Mouse (Mus musculus): ENCODE data around the gene Snrpn.
"Not testable (repeated sequence)": the region's sequence is repeated elsewhere in the genome, so short reads cannot be mapped to it uniquely, and the experiment has no call there.

Gene Snrpn

GRCm38 (mm10) chr7:60139742-60140480 lies at the start of gene Snrpn:
Gene Snrpn (minus strand): TSS chr7:60140219.
- no peak for DNase-seq (ENCODE audit: low spot score)

- DNase-seq (ENCODE audit: low spot score), result no peak
These were observed 30.5 kb upstream of the Snrpn start for GRCm38 (mm10) chr7:60170250-60171185.

GRCm38 (mm10) chr7:60125332-60125731 lies 14.7 kb downstream of the Snrpn start:
- no peak for DNase-seq (ENCODE audit: low spot score)

- not testable (repeated sequence) for DNase-seq (ENCODE audit: low spot score)
These were observed 16.9 kb downstream of the Snrpn start for GRCm38 (mm10) chr7:60123086-60123624.

GRCm38 (mm10) chr7:60122434-60123085 lies 17.5 kb downstream of the Snrpn start:
- DNase-seq (ENCODE audit: low spot score), result no peak

- DNase-seq (ENCODE audit: low spot score), result no peak
These were observed 42.7 kb downstream of the Snrpn start for GRCm38 (mm10) chr7:60097154-60097859.

GRCm38 (mm10) chr7:60076301-60076700 lies 63.7 kb downstream of the Snrpn start:
- DNase-seq (ENCODE audit: low spot score), result no peak

GRCm38 (mm10) chr7:60047481-60048201 lies 92.4 kb downstream of the Snrpn start:
- no peak for DNase-seq (ENCODE audit: low spot score)

GRCm38 (mm10) chr7:60013186-60013585 lies 126.8 kb downstream of the Snrpn start:
- DNase-seq (ENCODE audit: low spot score), result no peak

- no peak for DNase-seq (ENCODE audit: low spot score)
These were observed 132.2 kb downstream of the Snrpn start for GRCm38 (mm10) chr7:60007727-60008360.

GRCm38 (mm10) chr7:60006262-60006661 lies 133.8 kb downstream of the Snrpn start:
- no peak for DNase-seq (ENCODE audit: low spot score)

- peak; percentile 5 for DNase-seq (ENCODE audit: low spot score)
These were observed 135.3 kb downstream of the Snrpn start, which contains the start of the genes Snurf and Gm38393 for GRCm38 (mm10) chr7:60004606-60005330. Gene Snurf (minus strand): TSS chr7:60005049. Gene Gm38393 (minus strand): TSS chr7:60005064.

- DNase-seq (ENCODE audit: low spot score), result peak; percentile 27
These were observed 136.0 kb downstream of the Snrpn start for GRCm38 (mm10) chr7:60003921-60004605.

GRCm38 (mm10) chr7:60003006-60003865 lies 136.8 kb downstream of the Snrpn start:
- DNase-seq (ENCODE audit: low spot score), result no peak

GRCm38 (mm10) chr7:59978646-59979045 lies 161.4 kb downstream of the Snrpn start:
- DNase-seq (ENCODE audit: low spot score), result no peak

Measured in T-cell, adult 2 months (primary cell).